Mouse (Mus musculus) left cerebral cortex, adult 9 months (tissue): ENCODE data around the gene Cpsf4l.

Source experiments
- DNase-seq, 2 experiments: peaks; one replicate each; pipeline ENCODE4 v3.0.0; 2022; ENCODE audit warnings: low spot score in 2 of 2

Cpsf4l gene

GRCm38 (mm10) chr11:113699643-113700042, 10.2 kb downstream of the Cpsf4l start:
- no peak for DNase-seq

GRCm38 (mm10) chr11:113698013-113698545, 11.7 kb downstream of the Cpsf4l start:
- DNase-seq: no peak

GRCm38 (mm10) chr11:113697571-113697970, 12.2 kb downstream of the Cpsf4l start:
- DNase-seq: no peak

- DNase-seq: no peak
Observed at GRCm38 (mm10) chr11:113691851-113692250, 18.0 kb downstream of the Cpsf4l start.

- no peak for DNase-seq
Observed at GRCm38 (mm10) chr11:113691318-113691717, 18.5 kb downstream of the Cpsf4l start.

- DNase-seq: peak in 1 of 2 experiments; percentile 44
Observed at GRCm38 (mm10) chr11:113690506-113690905, 19.3 kb downstream of the Cpsf4l start.

GRCm38 (mm10) chr11:113687031-113687430, 22.8 kb downstream of the Cpsf4l start:
- DNase-seq: no peak

GRCm38 (mm10) chr11:113684707-113685426, 24.9 kb downstream of the Cpsf4l start:
- no peak for DNase-seq

GRCm38 (mm10) chr11:113683957-113684706, 25.7 kb downstream of the Cpsf4l start, which contains the start of the genes Fam104a and D11Wsu47e:
Gene Fam104a, minus strand, starts transcription at chr11:113684155.
Gene D11Wsu47e, plus strand, starts transcription at chr11:113684412.
- DNase-seq: peak; percentile 88 to 94

- DNase-seq: no peak
Observed at GRCm38 (mm10) chr11:113683627-113683956, 26.2 kb downstream of the Cpsf4l start.

GRCm38 (mm10) chr11:113682897-113683626, 26.8 kb downstream of the Cpsf4l start:
- DNase-seq: no peak

- DNase-seq: no peak
Observed at GRCm38 (mm10) chr11:113681979-113682378, 27.8 kb downstream of the Cpsf4l start.

- no peak for DNase-seq
Observed at GRCm38 (mm10) chr11:113680954-113681353, 28.9 kb downstream of the Cpsf4l start.

GRCm38 (mm10) chr11:113678373-113678772, 31.4 kb downstream of the Cpsf4l start:
- no peak for DNase-seq

GRCm38 (mm10) chr11:113677378-113677777, 32.4 kb downstream of the Cpsf4l start:
- DNase-seq: no peak

GRCm38 (mm10) chr11:113676847-113677246, 33.0 kb downstream of the Cpsf4l start:
- DNase-seq: no peak

- no peak for DNase-seq
Observed at GRCm38 (mm10) chr11:113674595-113674994, 35.2 kb downstream of the Cpsf4l start.

GRCm38 (mm10) chr11:113673614-113674013, 36.2 kb downstream of the Cpsf4l start:
- DNase-seq: no peak

GRCm38 (mm10) chr11:113669711-113670110, 40.1 kb downstream of the Cpsf4l start:
- DNase-seq: no peak

GRCm38 (mm10) chr11:113668857-113669256, 41.0 kb downstream of the Cpsf4l start:
- DNase-seq: no peak

- DNase-seq: no peak
Observed at GRCm38 (mm10) chr11:113667704-113668103, 42.1 kb downstream of the Cpsf4l start.

- no peak for DNase-seq
Observed at GRCm38 (mm10) chr11:113667122-113667521, 42.7 kb downstream of the Cpsf4l start.
